Mouse (Mus musculus): ENCODE measurements around the gene Xlr4a.
A peak's percentile ranks its signal among the peaks of the same experiment; 100 is the strongest.
"Not testable (repeated sequence)": the region's sequence is repeated elsewhere in the genome, so short reads cannot be mapped to it uniquely, and the experiment has no call there.

Gene Xlr4a

DNA sequence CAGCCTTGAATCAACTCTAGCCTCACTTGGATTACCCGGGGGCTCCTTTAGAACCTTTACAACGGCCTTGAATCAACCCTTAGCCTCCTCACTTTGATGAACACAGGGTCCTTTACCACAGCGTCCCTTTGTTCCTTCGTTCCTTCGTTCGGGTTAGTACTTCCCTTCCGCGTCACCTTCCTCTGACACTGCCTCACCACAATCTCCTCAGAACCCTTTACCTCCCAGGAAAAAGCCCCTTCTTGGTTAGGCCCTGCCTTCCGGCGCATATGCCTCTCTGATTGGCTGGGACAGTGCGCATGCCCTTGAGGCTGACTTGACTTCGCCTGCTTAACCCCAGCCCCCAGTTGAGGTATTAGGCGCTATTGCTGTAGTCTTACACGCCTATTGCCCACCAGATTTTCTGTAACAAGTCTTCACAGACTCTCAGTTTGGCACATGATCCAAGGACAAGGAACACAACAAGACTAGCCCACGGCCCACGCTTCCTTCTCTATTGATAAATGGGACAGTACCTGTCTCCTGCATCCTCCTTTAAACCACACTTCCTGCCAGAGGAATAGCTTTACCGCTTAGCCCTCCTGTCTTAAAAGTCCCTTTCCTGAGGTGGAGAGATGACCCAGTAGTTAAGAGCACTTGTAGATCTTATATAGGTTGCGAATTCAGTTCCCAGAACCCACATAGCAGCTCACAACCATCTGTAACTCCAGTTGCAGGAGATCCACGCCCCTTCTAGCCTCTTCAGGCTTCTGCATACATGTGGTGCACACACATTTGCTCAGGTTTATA lies at the start of gene Xlr4a:
Gene Xlr4a, minus strand, starts transcription at position 212 of the 789 bp plus-strand sequence.
- DNase-seq (ENCODE audit: low spot score in 2 of 2) = not testable (repeated sequence)

DNA sequence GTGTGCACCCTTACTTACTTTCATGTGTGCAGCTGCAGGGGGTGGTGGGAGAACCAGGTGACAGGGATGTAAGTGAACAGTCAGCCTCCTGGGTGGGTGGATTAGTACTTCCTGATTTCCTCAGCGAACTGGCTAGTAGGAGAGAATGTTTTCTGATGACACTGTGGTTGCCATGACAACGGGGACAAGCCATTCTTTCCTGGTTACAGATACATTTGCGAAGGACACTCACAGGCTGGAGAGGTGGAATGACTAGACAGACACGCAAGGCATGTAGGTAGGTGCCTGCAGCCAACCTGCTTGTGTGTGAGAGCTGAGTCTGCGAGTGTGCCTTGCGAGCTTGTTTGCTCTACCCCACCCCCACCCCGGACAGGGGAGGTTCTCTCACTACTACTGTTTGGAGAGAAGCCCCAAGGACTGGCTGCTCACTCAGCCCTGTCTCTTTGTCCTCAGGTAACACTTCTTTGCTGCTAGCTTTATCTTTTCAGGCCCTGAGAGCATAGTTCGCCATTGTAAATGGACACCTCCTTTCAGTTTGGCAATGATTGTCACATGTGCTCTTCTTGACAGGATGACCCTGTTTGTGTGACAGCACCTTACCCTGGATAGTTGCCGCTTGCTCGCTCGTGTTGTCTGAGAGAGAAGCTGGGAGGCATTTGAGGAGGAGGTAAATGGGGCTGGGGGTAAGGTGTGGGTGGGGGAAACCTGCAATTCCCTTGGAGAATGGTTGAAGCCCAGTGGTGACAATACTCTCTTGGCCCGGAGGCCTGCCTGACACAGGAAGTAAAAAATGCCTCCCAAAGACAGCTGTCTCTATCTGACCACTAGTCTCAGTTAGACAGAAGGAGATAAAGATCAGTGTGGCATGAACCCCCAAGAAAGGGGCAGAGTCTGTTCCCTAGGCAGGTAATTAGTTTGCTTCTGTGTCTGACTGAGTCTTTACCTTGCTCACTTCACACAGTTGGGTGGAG lies 40.9 kb upstream of the Xlr4a start:
- DNase-seq (ENCODE audit: low spot score in 2 of 2) = not testable (repeated sequence)

DNA sequence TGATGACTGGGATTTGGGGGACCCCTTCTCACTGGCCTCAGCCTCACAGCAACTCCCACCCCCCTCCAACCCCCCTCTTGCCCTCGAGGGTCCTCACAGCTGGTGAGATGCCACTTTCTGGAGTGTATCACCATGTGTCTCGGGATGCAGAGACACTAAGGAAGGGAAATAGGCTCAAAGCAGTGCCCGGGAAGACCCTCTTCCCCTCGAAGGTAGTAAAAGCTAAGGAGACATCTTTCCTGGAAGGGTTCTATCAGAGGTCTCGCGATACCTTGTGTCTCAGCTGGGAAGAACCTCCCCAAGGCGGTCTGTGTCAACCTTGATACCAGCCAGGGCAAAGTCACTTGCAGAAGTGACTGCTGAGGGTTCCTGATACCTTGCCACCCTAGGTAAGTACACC lies 34.5 kb upstream of the Xlr4a start, which contains the start of gene Gm14685:
Gene Gm14685, plus strand, starts transcription at position 301 of the 400 bp plus-strand sequence.
- DNase-seq (ENCODE audit: low spot score in 2 of 2) = not testable (repeated sequence)

DNA sequence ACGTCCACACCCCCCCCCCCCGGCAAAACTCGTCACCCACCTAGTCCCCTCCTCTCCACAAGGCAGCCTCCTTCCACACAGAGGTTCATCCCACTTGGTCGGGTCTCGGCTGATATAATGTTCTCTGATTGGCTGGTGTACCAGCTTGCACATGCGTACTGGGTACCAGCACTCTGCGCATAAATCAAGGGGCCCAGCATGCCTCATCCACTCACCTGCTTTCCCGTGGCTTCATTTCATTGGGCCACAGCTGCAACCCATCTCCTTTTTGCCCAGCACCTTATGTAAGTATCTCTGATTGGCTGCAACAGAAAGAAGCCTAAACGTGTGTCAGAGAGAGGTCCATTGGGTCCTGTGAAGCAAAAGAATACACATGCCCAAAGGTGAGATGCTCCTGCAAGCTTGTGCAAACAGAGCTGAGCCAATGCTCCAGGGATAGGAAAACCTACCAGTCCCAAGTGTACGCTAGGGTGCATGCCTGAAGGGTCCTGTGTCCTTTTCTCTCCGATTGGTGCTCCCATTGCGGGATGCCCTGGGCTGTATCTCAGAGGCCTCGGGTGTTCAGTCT lies 14.7 kb upstream of the Xlr4a start, which contains the start of gene Xlr3a:
Gene Xlr3a, minus strand, starts transcription at position 155 of the 568 bp plus-strand sequence.
- peak in 1 of 2 experiments; percentile 16 for DNase-seq (ENCODE audit: low spot score in 2 of 2)

DNA sequence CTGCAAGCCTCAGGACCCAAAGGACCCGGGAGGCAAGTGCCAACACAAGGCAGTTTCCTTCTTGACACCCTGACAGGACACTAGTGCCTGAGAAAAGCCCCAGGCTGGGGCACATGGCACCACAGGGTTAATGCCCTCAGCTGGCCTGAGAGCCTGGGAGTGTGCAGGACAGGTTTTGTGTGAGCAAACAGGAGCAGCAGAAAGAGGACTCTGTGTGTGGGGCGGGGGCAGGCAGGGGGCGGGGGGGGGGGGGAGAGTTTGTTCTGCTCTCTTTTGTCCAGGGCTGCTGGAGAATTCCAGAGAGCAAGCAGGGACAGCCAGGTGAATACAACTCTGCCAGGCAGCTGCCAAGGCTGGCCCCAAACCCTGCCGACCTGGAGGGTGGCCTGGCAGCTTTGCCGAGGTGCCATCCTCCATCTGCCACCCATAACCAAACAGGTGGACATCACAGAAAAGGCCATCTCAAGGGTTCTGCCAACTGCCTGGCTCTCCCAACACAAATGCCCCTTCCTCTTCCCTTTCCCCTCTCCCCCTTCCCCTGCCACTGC lies 15.4 kb downstream of the Xlr4a start:
- DNase-seq (ENCODE audit: low spot score in 2 of 2) = not testable (repeated sequence)

DNA sequence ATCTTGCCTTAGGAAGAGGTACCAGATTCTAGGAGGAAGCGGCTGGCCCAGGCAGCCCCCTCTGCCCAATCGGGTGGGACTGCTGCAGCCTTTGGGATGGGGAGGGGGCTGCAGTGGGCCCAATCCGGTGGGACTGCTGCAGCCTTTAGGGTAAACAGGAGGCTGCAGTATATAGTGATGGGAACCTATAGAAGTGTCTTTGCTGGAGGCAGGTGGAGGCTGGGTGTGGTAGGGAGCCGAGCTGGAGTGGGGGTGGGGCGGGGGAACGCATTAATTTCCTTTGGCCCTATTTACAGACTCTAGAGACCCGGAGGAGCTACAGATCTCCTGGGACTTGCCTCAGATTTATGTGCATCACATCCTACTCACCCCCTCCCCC lies 17.9 kb downstream of the Xlr4a start, which contains the start of gene Pnma3:
Gene Pnma3, plus strand, starts transcription at position 373 of the 379 bp plus-strand sequence.
- DNase-seq (ENCODE audit: low spot score in 2 of 2) = peak in 1 of 2 experiments; percentile 27

DNA sequence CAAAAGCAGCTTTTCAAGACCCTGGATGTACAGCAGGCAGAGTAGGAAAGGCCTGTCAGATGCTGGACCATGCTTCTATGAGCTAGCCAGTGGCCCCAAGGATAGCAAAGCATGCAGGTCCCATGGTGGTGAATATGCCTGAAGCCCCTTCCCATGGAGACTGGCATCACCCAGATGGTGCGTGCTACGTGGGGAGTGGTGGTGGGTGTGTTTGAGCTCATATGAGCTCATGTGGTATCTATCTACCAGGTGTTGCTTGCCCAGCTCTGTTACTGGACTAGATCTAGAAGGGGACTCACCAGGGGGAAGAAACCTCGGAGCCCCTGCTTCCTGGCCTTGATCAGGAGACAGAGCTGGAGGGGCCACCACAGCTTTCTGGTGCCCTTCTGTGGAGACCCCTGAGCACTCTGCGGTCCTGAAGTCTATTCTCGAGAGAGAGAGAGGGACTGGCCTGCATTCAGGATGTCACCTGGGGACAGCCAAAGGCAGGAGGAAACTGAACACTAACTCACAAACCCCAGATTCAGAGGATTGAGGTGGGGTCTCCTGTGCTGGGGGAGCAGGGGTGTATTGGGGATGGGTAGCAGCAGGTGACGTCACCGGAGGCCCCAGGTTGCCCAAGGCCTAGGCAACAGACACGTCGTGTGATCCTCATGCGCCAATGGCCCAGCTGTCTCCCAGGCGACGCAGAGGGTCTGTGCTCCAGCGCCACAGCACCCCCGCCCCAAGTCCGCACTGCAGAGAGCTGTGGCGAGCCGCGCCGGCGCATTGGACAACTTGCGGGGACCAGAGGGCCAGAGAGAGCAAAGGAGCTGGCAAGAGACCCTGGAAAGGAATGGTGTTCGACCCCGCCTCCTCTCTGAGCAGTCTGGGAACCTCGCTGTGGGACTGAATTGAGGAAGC lies 18.5 kb downstream of the Xlr4a start:
- peak; percentile 73 to 79 for DNase-seq (ENCODE audit: low spot score in 2 of 2)

DNA sequence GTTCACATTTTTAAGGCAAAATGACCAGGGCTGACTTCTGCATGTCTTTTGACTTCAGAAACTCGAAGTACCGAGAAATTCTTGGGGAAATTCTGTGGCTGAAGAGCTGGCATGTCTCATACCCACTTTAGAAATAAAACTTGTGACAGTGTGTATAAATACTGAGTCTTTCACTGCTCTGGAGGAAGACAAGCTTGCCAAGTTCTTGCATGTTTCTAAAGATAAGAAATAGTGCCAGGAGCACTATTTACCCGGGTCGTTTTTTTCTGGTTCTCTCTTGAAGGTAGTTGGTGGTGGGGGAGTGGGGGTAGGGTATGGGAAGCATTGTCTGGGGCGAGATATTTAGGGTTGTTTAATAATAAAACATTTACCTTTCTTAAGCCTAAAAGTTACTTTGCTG lies 20.0 kb downstream of the Xlr4a start:
- no peak for DNase-seq (ENCODE audit: low spot score in 2 of 2)

DNA sequence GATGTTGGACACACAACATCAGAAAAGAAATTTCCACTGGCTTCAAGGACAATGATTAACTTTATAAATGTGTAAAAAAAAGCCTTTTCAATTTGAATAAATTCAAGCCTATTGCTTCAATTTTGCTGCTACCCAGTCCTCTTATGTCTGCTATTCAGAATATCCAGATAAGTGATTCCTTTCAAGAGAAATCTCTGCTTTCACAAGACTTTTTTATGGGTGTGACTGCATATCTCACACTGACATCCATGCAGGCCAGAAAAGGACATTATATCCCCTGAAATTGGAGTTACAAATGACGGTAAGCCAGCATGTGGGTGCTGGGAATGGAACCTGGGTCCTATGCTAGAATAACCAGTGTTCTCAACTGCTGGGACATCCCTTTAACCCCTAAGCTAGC lies 20.8 kb downstream of the Xlr4a start:
- no peak for DNase-seq (ENCODE audit: low spot score in 2 of 2)

DNA sequence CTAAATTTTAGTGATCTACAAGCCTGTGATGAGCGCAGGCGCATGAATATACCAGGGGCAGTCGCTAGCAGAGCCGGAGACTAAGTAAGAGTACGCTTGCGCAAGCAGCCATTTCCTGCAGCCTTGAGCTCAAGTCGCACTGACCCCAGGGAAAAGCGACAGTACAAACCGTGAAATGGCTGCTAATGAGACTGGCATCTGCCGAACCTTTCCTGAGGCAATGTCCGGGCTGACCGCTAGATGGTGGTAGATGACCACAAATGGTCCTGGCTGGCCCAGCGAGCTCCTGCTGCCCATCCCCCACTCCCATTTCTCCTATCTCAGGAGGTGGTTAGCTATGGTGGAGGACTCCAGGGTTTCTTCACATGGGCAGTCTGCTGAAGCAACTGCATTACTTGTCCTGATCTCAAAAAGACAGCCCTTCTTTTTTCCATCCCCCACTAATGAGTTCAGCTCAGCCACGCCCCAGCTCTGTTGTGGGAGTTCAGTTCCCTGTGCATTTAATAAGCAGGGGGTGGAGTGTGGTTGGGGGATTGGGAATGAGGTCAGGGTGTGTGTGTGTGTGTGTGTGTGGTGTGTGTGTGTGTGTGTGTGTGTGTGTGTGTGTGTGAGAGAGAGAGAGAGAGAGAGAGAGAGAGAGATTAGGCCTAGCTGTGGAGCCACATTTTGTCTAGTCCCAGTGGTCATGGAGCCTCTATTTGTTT lies 28.3 kb downstream of the Xlr4a start:
- peak; percentile 94 for DNase-seq (ENCODE audit: low spot score in 2 of 2)

DNA sequence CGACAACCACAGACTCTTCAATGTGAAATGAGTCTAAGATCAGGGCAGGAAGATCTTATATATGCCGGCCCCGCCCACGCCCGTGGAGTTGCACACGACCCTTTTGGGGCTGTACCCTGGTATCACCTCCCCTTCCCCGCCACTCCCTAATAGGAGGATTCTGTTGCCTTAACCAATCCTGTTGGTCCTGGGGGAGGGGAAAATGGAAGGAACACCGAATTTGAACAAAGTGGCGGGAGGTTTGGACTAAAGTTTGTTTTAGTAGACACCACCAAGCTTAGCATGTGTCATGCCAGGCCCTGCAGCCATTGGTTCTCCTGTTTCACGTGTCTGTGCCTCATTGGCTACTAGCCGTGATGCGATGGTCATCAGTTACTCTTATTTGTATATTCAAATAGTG lies 42.6 kb downstream of the Xlr4a start:
- DNase-seq (ENCODE audit: low spot score in 2 of 2) = no peak

DNA sequence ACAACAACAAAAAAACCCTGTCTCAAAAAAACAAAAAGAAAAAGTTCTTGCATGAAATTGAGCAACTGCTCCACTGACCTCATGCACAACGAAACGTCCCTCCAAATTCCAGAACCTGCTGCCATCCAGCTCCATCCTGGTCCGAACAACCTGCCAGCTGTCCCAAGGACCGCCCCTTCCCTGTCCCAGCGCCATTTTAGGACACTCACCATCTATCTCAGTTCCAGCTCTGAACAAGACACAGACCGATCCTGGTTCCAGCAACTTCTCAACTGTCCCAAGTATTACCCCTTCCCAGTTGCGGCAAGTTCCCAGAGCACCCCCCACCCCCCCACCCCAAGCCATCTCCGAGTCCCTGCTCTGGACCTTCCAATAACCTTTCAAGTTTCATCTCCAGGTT lies 43.4 kb downstream of the Xlr4a start:
- DNase-seq (ENCODE audit: low spot score in 2 of 2) = no peak

DNA sequence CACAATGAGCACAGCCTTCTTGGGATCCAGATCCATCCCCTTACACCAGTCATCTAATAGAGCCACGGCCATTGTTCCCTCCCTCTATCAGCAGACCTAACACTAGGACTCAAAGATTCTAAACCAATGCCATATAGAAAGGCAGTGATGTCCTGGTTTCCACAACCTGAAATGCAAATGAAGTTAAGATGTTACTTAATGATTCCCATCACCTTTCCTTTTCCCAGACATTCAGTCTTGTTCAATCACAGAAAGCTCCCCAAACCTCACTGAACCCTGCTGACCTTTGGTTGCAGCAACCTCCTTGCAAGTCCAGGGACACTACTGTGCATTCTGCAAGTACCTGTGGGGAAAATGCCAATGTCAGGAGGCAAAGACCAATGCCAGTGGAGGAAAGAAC lies 45.3 kb downstream of the Xlr4a start, which contains the start of gene Pnma5:
Gene Pnma5, minus strand, starts transcription at position 101 of the 400 bp plus-strand sequence.
- DNase-seq (ENCODE audit: low spot score in 2 of 2) = no peak

Data from right cerebral cortex, postnatal 10 days (tissue).